Mouse (Mus musculus) ES-Bruce4 (cell line): ENCODE data around the gene Uts2b. TPM values are rescaled to one million over a fixed set of nuclear protein-coding genes. Genes with fewer than 3 reads are reported as not detected.

Source experiments
- H3K27ac ChIP-seq: 2 replicates; pipeline ENCODE4 v1.5.1; 2012; ENCODE audit warnings: low read length, inconsistent platforms; ENCODE audit not compliant: insufficient read depth
- H3K27me3 ChIP-seq: 2 replicates; pipeline ENCODE4 v1.6.1; 2012; ENCODE audit warnings: mild to moderate bottlenecking, low read length, inconsistent platforms; ENCODE audit not compliant: control insufficient read depth, poor library complexity, insufficient read depth, severe bottlenecking
- H3K36me3 ChIP-seq: 2 replicates; pipeline ENCODE4 v1.6.1; 2012; ENCODE audit warnings: inconsistent platforms, mild to moderate bottlenecking, low read length, moderate library complexity; ENCODE audit not compliant: control insufficient read depth, poor library complexity, insufficient read depth, severe bottlenecking
- H3K4me1 ChIP-seq: one replicate; pipeline ENCODE4 v1.8.1; 2011; ENCODE audit warnings: low read length; ENCODE audit not compliant: control insufficient read depth, insufficient read depth
- H3K4me3 ChIP-seq: 2 replicates; pipeline ENCODE4 v1.5.1; 2011; ENCODE audit warnings: low read depth, mild to moderate bottlenecking, low read length
- H3K9ac ChIP-seq: 2 replicates; pipeline ENCODE4 v1.6.1; 2012; ENCODE audit warnings: low read depth, mild to moderate bottlenecking, inconsistent platforms; ENCODE audit not compliant: poor library complexity, severe bottlenecking
- H3K9me3 ChIP-seq: replicated peaks from 2 replicates; pipeline ENCODE4 v1.6.1; 2012; ENCODE audit warnings: mild to moderate bottlenecking, low read length, inconsistent platforms; ENCODE audit not compliant: control insufficient read depth, poor library complexity, insufficient read depth, severe bottlenecking
- CTCF ChIP-seq: IDR thresholded peaks from one replicate; pipeline ENCODE4 v1.8.1; 2011; ENCODE audit warnings: low read depth, low read length
- EP300 ChIP-seq: IDR thresholded peaks from 2 replicates; pipeline ENCODE4 v1.6.1; 2011; ENCODE audit warnings: low read depth, low read length; ENCODE audit not compliant: insufficient read depth
- POLR2A ChIP-seq: IDR thresholded peaks from one replicate; pipeline ENCODE4 v1.8.1; 2011; ENCODE audit warnings: low read length; ENCODE audit not compliant: insufficient read depth
- polyA plus RNA-seq: library from polyadenylated mRNA; stranded (reverse); fragments of >200 nt; gene quantifications from 2 replicates; pipeline ENCODE4 v1.2.4, GENCODE M21; 2011; ENCODE audit warnings: low read depth; ENCODE audit not compliant: missing spikeins, insufficient read depth, insufficient read length

Uts2b gene
- polyA plus RNA-seq, 1 experiment: not detected

- peaks cover 2% of the 10 kb centered on the region; the same call in 1 of the 2 replicates for H3K27me3 ChIP-seq
- TF ChIP-seq POLR2A (no peak), CTCF (no peak), EP300 (no peak)
- no peak overlapping the region for H3K9ac ChIP-seq
- H3K27ac ChIP-seq: no peak overlapping the region
- H3K4me3 ChIP-seq: no peak overlapping the region
- H3K4me1 ChIP-seq: no peaks in the 10 kb centered on the region
- no peaks in the 10 kb centered on the region for H3K36me3 ChIP-seq
- no peaks in the 10 kb centered on the region for H3K9me3 ChIP-seq
Measured at GRCm38 (mm10) chr16:27384893-27385603, 15.0 kb upstream of the Uts2b start.

- H3K4me3 ChIP-seq: no peak overlapping the region
- H3K9me3 ChIP-seq: no peaks in the 10 kb centered on the region
- H3K27ac ChIP-seq: no peak overlapping the region
- no peak for TF ChIP-seq POLR2A
- TF ChIP-seq EP300: no peak
- TF ChIP-seq CTCF: no peak
- no peaks in the 10 kb centered on the region for H3K4me1 ChIP-seq
- no peaks in the 10 kb centered on the region for H3K36me3 ChIP-seq
- H3K27me3 ChIP-seq: peaks cover 2% of the 10 kb centered on the region; the same call in 1 of the 2 replicates
- no peak overlapping the region for H3K9ac ChIP-seq
Measured at GRCm38 (mm10) chr16:27382217-27382616, 12.2 kb upstream of the Uts2b start.

- Histone ChIP-seq H3K27me3 (no peaks in the 10 kb centered on the region), H3K36me3 (no peaks in the 10 kb centered on the region), H3K9ac (no peak overlapping the region), H3K4me3 (no peak overlapping the region), H3K4me1 (no peaks in the 10 kb centered on the region), H3K27ac (no peak overlapping the region), H3K9me3 (no peaks in the 10 kb centered on the region)
- no peak for TF ChIP-seq CTCF
- no peak for TF ChIP-seq POLR2A
- no peak for TF ChIP-seq EP300
Measured at GRCm38 (mm10) chr16:27376556-27376955, 6.5 kb upstream of the Uts2b start.

- H3K36me3 ChIP-seq: no peaks in the 10 kb centered on the region
- H3K9ac ChIP-seq: no peak overlapping the region
- H3K27ac ChIP-seq: no peak overlapping the region
- no peak overlapping the region for H3K4me3 ChIP-seq
- TF ChIP-seq CTCF (no peak), EP300 (no peak), POLR2A (no peak)
- no peaks in the 10 kb centered on the region for H3K4me1 ChIP-seq
- no peaks in the 10 kb centered on the region for H3K9me3 ChIP-seq
- no peaks in the 10 kb centered on the region for H3K27me3 ChIP-seq
Measured at GRCm38 (mm10) chr16:27375318-27375717, 5.3 kb upstream of the Uts2b start.

- H3K4me1 ChIP-seq: no peaks in the 10 kb centered on the region
- no peak overlapping the region for H3K27ac ChIP-seq
- H3K9me3 ChIP-seq: no peaks in the 10 kb centered on the region
- TF ChIP-seq EP300: no peak
- no peak for TF ChIP-seq POLR2A
- no peak for TF ChIP-seq CTCF
- H3K4me3 ChIP-seq: no peak overlapping the region
- no peak overlapping the region for H3K9ac ChIP-seq
- H3K36me3 ChIP-seq: no peaks in the 10 kb centered on the region
- H3K27me3 ChIP-seq: no peaks in the 10 kb centered on the region
Measured at GRCm38 (mm10) chr16:27374139-27374538, 4.1 kb upstream of the Uts2b start.

GRCm38 (mm10) chr16:27370700-27371099 is 661 bp upstream of the Uts2b start:
- no peak overlapping the region for H3K9ac ChIP-seq
- TF ChIP-seq CTCF (no peak), POLR2A (no peak), EP300 (no peak)
- H3K4me3 ChIP-seq: no peak overlapping the region
- H3K9me3 ChIP-seq: no peaks in the 10 kb centered on the region
- H3K36me3 ChIP-seq: no peaks in the 10 kb centered on the region
- no peak overlapping the region for H3K27ac ChIP-seq
- H3K27me3 ChIP-seq: no peaks in the 10 kb centered on the region
- H3K4me1 ChIP-seq: no peaks in the 10 kb centered on the region
